Mouse (Mus musculus): ENCODE data around the gene Sfpq.

DNA sequence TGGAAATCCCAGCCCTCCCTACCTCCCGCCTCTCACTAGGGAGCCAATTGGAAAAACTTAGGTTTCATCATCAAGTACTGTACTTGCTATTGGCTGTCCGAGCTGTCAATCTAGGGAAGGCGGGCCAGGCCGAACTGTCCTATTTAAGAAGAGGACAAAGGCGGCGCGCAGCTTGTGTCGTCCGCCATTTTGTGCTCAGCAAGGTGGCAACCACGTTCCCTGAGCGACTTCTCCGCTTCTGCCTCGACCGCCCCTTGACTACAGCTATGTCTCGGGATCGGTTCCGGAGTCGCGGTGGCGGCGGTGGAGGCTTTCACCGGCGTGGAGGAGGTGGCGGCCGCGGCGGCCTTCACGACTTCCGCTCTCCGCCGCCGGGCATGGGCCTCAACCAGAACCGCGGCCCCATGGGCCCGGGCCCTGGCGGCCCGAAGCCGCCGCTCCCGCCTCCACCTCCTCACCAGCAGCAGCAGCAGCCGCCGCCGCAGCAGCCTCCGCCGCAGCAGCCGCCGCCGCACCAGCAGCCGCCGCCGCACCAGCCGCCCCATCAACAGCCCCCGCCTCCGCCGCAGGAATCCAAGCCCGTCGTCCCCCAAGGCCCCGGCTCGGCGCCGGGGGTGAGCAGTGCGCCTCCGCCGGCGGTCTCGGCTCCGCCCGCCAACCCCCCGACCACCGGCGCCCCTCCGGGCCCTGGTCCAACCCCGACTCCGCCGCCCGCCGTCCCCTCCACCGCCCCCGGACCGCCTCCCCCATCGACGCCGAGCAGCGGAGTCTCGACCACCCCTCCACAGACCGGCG lies at the start of gene Sfpq:
- TF ChIP-seq CTCF (IDR thresholded peaks at IDR 0.05; ENCODE audit: control insufficient read depth, insufficient read depth, insufficient read length) = no peak
- no peak for TF ChIP-seq MYOD1 (IDR thresholded peaks at IDR 0.05; ENCODE audit: control insufficient read depth, insufficient read length, low read depth)

Data from C2C12 (cell line).